Mouse (Mus musculus): ENCODE results near the gene Tomm34. TPM values are rescaled to one million over a fixed set of nuclear protein-coding genes. Genes with fewer than 3 reads are reported as not detected.

Gene Tomm34
- polyA plus RNA-seq (2014; fragmentation: Illumina TruSeq; extraction: RNeasy Lipid Tissue Mini Kit (QIAGEN cat#74804); ENCODE audit: low read depth, low replicate concordance) = 8.0 TPM

GRCm38 (mm10) chr2:164070765-164071436 lies at the start of gene Tomm34:
Gene Tomm34 (minus strand): TSS chr2:164071169.

DNA sequence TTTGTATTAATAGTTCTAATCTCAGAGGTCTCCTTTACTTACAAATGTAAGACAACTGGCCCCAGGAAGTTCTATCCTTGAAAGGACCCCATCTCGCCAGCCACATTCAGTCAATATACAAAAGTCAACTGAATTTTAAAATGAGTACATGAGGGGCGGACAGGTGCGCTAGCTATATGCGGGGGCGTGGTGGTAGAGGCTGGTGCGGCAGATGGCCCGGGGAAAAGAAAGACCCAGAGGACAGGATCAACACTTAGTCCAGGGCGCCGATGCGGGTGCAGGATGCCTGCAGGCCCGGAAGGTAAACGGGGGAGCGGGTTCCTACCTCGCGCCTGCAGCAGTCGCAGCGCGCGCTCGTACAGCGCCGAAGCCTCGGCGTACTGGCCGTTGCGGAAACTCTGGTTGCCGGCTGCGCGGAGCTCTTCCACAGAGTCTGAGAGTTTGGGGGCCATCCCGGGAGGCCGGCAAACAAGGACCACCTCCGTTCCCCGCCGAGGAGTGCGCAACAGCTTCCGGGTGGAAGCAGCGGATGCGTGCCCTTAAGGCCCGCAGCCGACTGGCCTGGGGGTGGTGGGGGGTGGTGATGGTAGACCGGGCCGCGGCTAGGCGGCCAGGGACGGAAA lies 716 bp downstream of the Tomm34 start, which contains the start of gene Stk4:
Stk4 (plus strand) TSS at position 181 of the 623 bp plus-strand sequence.

GRCm38 (mm10) chr2:164025150-164025549 lies 45.8 kb downstream of the Tomm34 start, which contains the start of gene Pabpc1l:
Gene Pabpc1l (plus strand): TSS chr2:164025450.

Other genes starting within 250 kb of the Tomm34 start
- gene Kcnk15, start 217.5 kb downstream of the Tomm34 start, polyA plus RNA-seq (2014; fragmentation: Illumina TruSeq; extraction: RNeasy Lipid Tissue Mini Kit (QIAGEN cat#74804); ENCODE audit: low read depth, low replicate concordance) = not detected
- gene Rims4, start 152.5 kb downstream of the Tomm34 start, polyA plus RNA-seq (2014; fragmentation: Illumina TruSeq; extraction: RNeasy Lipid Tissue Mini Kit (QIAGEN cat#74804); ENCODE audit: low read depth, low replicate concordance) = not detected
- gene Ywhab, start 76.2 kb downstream of the Tomm34 start, polyA plus RNA-seq (2014; fragmentation: Illumina TruSeq; extraction: RNeasy Lipid Tissue Mini Kit (QIAGEN cat#74804); ENCODE audit: low read depth, low replicate concordance) = 260 TPM
- 1.4 TPM for gene Pabpc1l, start 45.7 kb downstream of the Tomm34 start, polyA plus RNA-seq (2014; fragmentation: Illumina TruSeq; extraction: RNeasy Lipid Tissue Mini Kit (QIAGEN cat#74804); ENCODE audit: low read depth, low replicate concordance)
- 53.7 TPM for gene Stk4, start 847 bp downstream of the Tomm34 start, polyA plus RNA-seq (2014; fragmentation: Illumina TruSeq; extraction: RNeasy Lipid Tissue Mini Kit (QIAGEN cat#74804); ENCODE audit: low read depth, low replicate concordance)
- gene Kcns1, start 99.9 kb upstream of the Tomm34 start, polyA plus RNA-seq (2014; fragmentation: Illumina TruSeq; extraction: RNeasy Lipid Tissue Mini Kit (QIAGEN cat#74804); ENCODE audit: low read depth, low replicate concordance) = not detected
- not detected for gene Wfdc5, start 111.6 kb upstream of the Tomm34 start, polyA plus RNA-seq (2014; fragmentation: Illumina TruSeq; extraction: RNeasy Lipid Tissue Mini Kit (QIAGEN cat#74804); ENCODE audit: low read depth, low replicate concordance)
- gene Wfdc12, start 119.4 kb upstream of the Tomm34 start, polyA plus RNA-seq (2014; fragmentation: Illumina TruSeq; extraction: RNeasy Lipid Tissue Mini Kit (QIAGEN cat#74804); ENCODE audit: low read depth, low replicate concordance) = not detected
- not detected for gene Wfdc15a, start 129.0 kb upstream of the Tomm34 start, polyA plus RNA-seq (2014; fragmentation: Illumina TruSeq; extraction: RNeasy Lipid Tissue Mini Kit (QIAGEN cat#74804); ENCODE audit: low read depth, low replicate concordance)
- 155 TPM for gene Wfdc15b, start 150.5 kb upstream of the Tomm34 start, polyA plus RNA-seq (2014; fragmentation: Illumina TruSeq; extraction: RNeasy Lipid Tissue Mini Kit (QIAGEN cat#74804); ENCODE audit: low read depth, low replicate concordance)
- gene Svs2, start 167.3 kb upstream of the Tomm34 start, polyA plus RNA-seq (2014; fragmentation: Illumina TruSeq; extraction: RNeasy Lipid Tissue Mini Kit (QIAGEN cat#74804); ENCODE audit: low read depth, low replicate concordance) = not detected
- gene Svs3b, start 185.5 kb upstream of the Tomm34 start, polyA plus RNA-seq (2014; fragmentation: Illumina TruSeq; extraction: RNeasy Lipid Tissue Mini Kit (QIAGEN cat#74804); ENCODE audit: low read depth, low replicate concordance) = not detected
- not detected for gene Svs4, start 207.3 kb upstream of the Tomm34 start, polyA plus RNA-seq (2014; fragmentation: Illumina TruSeq; extraction: RNeasy Lipid Tissue Mini Kit (QIAGEN cat#74804); ENCODE audit: low read depth, low replicate concordance)
- gene Svs3a, start 218.1 kb upstream of the Tomm34 start, polyA plus RNA-seq (2014; fragmentation: Illumina TruSeq; extraction: RNeasy Lipid Tissue Mini Kit (QIAGEN cat#74804); ENCODE audit: low read depth, low replicate concordance) = not detected
- not detected for gene Svs6, start 245.6 kb upstream of the Tomm34 start, polyA plus RNA-seq (2014; fragmentation: Illumina TruSeq; extraction: RNeasy Lipid Tissue Mini Kit (QIAGEN cat#74804); ENCODE audit: low read depth, low replicate concordance)